Mouse (Mus musculus): ENCODE results near the gene Sh3bp1.
"Not testable (repeated sequence)": the region's sequence is repeated elsewhere in the genome, so short reads cannot be mapped to it uniquely, and the experiment has no call there.

The Sh3bp1 gene

DNA sequence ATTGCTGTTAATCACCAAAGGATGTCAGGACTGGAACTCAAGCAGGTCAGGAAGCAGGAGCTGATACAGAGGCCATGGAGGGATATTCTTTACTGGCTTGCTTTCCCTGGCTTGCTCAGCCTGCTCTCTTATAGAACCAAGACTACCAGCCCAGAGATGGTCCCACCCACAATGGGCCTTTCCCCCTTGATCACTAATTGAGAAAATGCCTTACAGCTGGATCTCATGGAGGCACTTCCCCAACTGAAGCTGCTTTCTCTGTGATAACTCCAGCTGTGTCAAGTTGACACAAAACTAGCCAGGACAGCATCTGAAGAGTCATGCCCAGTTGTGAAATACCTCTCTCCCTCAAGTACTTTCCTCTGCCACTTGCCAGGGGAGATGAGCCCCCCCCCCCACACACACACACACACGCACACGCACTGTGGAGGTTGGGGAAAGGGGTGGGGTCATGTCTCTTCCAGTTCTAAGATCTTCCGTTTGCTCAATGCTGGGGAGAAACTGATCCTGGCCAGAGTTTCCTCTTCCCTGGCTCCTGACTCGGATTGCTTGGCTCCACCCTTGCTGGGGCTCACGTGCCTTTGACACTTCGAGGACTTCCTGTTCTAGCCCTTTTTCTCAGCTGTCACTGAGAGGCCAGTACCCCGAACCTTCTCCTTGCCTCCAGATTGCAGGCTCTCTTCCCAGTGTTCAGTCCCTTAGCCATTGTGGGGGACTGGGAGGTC, 20.6 kb upstream of the Sh3bp1 start:
- not testable (repeated sequence) for DNase-seq

DNA sequence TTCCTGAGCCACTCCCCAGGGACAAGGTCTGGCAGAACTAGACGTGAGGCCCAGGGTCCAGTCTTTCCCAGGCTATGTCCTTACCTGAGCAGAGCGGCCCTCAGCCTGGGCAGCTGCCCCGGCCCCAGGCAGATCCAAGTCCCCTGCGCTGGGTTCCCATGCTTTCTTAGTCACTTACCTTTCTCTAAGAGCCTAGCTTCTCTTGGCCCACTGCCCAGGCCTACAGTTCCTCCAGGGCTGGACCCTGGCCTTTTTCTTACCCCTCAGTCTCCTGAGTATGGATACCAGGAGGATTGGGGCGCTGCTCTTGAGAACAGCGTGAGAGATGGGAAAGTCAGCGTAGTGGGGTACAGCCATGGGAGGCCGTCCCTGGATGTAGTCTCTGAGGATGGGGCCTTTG, 19.1 kb upstream of the Sh3bp1 start:
- DNase-seq, result no peak

DNA sequence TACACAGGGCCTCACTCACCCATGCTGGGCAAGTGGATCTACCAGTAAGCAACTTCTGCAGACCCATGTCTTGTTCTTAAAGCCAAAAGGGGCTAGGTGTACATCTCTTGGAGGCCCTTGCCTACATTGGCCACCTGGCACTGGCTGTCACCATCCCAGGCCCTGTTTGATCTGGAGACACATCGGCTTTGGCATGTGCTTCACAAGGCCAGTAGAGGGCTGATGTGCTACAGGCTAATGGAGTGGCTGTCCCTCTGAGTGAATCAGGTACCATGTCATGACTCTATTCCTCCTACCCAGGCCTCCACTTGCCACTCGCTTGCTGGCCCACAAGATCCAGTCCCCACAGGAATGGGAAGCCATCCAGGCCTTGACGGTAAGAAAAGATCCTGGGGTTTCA, 17.7 kb upstream of the Sh3bp1 start:
- no peak for DNase-seq

DNA sequence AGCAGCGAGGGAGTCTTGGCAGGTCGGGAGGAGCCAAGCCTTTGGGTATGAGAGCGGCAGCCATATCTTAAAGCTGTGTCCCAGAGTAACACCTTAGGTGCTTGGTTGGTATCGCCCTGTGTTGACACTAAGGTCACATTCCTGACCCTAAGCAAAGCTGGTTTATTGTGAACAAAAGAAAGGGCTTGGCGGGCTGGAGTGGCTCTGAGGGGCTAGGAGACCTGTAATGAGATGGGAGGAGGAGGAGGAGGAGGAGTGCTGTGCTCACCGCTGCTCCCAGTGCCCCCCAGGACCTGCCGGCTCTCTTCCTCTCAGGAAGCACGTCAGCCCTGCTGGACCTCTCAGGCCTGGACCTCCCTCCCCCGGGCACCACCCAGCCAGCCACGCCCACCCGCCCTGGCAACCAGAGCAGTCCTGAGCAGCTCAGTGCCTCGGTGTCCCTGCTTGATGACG, 10.1 kb upstream of the Sh3bp1 start:
- no peak for DNase-seq

DNA sequence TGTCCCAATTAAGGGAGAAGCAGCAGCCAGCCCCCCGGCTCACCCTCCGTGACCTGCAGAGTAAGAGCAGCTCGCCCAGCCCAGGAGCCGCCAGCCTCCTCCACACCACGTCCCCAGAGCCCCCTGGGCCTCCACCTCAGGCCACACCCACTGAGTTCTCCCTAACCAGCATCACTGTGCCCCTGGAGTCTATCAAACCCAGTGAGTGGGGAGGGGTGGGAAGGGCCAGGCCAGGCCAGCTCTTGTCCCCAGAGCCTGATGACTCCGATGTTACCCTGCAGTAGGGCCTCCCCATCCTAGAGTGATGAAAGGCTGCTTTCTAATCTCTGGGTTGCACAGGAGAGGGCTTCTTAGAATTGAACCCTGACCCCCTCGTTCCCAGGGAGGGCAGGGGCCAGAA, 7.1 kb upstream of the Sh3bp1 start:
- DNase-seq, result no peak

DNA sequence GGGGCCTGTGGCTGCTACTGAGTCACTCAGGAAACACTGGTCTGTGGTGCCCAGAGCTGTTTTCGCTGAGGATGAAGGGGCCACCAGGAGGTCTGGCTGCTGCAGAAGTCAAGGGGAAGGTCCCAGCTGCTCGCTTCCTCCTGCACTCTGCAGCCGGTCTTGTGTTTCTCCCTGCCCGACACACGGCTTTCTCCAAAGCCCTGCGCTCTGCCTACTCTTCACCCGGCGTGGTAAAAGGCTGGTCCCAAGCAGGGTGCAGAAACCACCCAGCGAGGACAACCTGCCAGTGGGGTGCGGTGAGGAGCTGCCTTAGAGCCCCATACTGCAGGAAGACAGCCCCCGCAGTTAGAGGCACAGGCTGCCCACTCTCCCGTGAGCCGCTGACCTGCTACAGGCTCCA, 4.8 kb upstream of the Sh3bp1 start:
- DNase-seq, result no peak

DNA sequence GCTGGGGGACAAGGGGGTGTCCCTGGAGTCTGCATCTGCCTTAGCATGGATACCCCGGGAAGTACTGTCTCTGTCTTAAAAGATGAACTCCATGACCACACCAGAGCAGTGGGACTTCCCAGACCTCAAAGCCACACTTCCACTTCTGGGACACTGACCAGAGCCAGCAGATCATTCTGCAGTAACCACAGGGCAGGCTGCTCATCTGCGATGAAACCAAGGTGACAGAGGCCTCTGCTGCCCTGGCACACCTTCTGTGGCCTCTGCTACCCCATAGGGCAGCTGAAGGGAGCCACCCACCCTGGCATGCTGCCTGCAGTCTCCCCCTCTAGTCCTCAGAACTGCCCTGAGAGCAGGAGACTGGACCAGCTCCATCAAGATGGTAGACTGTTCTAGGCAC, 3.8 kb upstream of the Sh3bp1 start:
- no peak for DNase-seq

DNA sequence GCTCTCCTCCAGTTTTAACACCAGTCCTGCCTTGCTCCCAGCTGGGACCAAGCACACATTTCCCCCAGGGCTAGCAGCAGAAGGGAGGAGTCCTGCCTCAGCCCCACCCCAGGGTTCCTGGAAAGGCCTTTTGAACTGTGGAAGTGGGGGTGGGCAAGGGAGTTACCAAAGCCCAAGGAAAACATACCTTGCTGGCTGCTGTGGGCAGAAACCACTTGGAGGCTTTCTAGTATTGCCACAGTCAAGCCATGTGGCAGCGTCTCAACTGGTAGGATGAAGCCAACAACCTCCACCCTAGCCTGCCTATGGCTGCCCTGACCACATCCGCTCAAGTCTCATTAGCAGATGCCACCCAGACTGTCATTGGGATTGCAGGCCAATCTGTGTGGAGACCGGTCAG, 3.4 kb upstream of the Sh3bp1 start:
- no peak for DNase-seq

DNA sequence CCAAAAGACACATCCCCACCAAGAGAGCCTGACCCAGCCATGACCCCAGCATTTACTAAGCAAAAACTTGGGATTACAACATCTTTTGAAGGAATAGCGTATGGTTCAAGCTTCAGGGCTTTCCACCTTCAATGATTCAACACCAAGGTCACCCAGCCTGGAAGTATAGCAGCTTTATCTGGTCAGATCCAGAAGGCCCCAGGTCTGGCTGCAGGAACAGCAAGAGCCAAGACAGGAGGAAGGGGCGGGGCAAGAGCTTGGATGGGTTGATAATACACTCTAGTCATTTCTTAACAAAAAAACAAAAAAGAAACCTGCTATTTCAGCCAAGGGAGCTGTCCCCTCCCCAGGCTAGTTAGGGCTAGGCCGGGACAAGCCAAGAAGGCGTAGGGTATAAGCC, 2.1 kb upstream of the Sh3bp1 start:
- DNase-seq, result no peak

DNA sequence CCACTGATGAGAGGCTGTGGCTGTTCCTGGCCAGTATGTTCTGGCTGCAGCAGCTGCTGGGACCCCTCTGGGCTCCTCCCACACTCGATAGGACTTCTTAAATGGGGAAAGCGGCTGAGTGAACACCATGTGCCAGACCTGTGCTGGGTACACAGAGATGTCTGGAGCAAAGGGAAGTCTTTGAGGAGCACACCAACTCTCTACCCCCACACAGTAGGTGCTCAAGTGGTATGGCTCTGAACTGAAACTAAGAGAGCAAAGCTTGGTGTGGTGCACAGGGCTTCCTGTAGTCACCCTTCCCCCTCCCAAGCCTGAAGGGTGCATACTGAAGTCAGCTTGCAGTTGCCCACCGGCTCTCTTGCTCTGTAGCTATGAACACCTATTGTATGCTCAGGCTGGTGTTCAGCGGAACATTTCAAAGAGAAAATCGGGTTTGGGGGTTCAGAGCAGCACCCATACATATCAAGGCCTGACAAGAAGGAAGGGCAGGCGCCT, 1.0 kb upstream of the Sh3bp1 start:
- DNase-seq, result no peak

DNA sequence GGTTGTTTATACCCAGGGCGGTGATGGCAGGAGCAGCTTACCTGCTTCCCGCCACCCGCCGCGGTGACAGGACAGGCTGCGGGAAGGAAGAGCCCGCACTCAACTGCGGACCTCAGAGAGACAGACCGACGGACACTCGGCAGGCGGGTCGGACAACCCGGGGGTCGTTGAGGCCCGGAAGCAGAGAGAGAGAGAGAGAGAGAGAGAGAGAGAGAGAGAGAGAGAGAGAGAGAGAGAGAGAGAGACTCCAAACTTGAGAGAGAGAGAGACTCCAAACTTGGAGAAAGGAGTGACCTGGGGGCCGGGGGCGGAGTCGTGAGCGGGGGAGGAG, 194 bp upstream of the Sh3bp1 start, which contains the start of gene Gm49510:
Gm49510 (plus strand) TSS at position 259 of the 331 bp plus-strand sequence.
- no peak for DNase-seq

DNA sequence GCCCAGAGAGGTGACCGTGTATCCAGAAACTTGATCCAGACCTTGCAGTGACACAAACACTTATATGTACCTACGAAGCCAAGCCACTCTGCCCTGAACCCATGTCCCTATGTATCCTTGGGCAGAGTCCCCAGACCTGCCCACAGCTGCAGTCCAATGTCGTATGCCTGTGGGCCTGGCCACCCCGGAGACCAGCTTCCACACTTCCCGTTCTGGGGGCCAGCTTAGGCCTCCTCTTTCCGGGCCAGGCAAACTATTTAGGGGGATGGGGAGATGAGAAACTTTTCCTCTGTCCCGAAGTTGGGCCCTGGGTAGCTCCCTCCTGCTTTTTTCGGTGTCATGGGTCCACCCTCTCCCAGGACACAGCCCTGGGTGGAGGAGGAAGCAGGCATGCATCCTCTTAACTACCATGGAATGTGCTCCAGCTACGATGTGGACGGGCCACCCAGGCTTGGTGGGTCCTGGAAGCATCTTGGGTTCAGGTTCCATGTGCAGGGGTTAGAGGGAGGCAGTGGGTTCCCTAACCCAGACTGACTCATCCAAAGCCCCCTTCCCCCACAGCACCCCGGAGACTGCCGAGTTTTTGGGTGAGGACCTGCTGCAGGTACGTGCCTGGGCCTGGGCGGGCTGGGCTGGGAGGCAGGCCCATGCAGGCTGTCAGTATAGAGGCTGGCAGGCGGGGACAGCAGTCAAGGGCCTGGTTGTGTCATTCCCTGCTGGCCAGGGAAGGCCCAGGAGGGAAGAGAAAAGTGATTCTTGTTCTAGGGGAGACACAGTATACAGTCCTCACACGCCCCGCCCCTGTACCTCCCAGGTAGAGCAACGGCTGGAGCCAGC, 1.2 kb downstream of the Sh3bp1 start:
- no peak for DNase-seq

DNA sequence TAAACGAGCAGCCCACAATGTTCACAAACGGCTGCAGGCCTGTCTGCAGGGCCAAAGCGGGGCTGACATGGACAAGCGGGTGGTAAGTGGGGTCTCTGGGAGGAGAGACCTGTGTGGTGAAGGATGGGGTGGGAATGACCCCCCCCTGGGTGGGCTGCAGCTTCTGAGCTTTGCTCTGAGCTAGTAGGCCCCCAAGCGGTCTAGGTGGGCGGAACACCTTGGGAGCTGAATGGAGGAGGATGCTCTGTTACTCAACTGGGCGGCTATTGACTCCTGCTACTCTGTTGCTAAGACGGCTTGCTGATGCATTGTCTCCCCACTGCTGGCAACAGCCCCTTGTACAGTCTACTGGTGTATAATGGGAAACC, 1.8 kb downstream of the Sh3bp1 start:
- DNase-seq, result no peak

DNA sequence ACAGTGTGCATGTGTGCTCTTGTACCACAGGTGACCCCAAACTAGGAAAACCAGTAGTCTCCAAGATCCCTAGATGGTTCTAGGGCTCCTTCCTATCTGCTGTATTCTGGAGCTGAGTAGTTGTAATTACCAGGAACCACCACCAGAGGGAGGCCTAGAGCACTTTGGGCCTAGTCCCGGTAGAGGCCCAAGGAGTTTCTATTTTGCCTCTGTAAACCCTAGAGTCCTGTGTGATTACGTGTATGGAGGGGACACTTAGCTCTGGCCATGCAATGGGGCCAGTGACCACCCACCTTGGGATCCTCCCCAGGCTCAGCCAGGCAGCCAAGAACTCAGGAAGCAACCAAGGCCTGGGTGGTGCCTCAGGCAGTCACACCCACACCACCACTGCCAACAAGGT, 3.7 kb downstream of the Sh3bp1 start:
- DNase-seq, result peak; percentile 84

DNA sequence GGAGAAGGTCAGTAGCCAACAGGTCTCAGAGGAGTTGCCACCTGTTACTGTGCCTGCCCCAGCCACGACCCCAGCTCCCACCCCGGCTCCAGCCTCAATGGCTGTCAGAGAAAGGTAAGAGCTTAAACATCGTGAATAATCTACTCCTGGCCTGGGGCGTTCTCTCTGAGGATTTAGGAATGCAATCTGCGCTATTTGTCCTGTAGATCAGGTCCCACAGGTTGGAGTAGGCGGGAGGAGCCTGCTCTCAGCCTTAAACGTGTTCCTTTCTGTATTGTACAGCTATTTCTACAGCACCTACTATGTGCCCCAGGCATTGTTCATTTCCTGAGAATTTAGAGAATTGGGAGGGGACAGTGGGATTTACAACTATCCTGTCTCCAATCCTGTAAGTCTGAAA, 8.8 kb downstream of the Sh3bp1 start:
- no peak for DNase-seq

DNA sequence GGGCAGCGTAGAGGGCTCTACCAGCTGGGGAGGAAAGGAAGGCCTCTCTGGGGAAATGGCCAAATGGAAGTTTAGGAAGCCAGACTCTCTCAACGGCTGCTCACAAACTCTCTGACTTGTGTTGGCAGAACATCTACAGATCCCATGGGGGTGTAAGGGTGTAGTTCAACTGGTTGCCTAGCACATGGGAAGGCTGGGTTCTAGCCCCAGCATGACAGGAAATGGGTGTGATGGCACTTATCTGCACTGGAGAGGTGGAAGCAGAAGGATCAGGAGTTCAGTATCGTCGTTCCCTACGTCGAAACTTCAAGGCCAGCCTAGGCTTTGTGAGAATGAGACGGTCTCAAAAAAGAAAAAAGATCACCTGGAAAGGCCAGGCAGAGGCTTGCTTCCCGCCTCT, 9.4 kb downstream of the Sh3bp1 start:
- DNase-seq, result no peak

DNA sequence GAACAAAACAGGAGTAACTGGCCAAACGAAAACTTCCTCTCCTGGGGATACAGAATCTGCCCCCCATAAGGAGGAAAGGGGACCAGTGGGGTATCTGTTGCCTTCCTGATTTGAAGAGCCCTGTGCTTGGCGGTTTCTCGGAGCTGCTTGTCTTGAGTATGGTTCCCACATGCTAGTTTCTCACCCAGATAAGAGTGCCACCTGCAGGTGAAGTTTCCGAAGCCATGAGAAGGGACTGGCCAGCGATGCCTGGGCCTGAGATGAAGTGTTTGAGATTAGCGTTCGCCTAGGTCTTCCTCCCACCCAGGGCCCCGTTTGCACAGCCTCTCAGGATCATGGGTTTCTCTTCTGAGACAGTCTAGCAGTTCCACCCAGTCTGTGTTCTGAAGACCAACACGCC, 12.5 kb downstream of the Sh3bp1 start:
- no peak for DNase-seq

DNA sequence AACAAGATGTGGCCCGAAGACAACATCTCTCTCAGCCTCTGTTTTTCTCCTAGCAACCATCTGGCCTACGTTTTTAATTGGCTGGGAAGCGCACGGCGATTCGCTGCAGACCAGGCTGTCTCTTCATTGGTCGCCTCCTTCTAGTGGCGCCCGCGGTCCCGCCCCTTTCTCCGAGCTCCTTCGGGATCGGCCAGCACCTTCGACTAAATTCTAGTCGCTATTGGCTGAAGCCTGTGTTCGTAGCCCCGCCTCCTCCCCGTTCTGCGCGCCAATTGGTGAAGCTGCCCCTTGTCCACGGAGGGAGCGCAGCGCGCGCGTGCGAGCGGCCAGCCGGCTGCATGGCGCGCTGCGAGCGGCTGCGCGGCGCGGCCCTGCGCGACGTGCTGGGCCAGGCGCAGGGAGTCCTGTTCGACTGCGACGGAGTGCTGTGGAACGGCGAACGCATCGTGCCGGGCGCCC, 14.1 kb downstream of the Sh3bp1 start, which contains the start of gene Pdxp:
Pdxp (plus strand) TSS at position 288 of the 459 bp plus-strand sequence.
- peak; percentile 96 for DNase-seq

DNA sequence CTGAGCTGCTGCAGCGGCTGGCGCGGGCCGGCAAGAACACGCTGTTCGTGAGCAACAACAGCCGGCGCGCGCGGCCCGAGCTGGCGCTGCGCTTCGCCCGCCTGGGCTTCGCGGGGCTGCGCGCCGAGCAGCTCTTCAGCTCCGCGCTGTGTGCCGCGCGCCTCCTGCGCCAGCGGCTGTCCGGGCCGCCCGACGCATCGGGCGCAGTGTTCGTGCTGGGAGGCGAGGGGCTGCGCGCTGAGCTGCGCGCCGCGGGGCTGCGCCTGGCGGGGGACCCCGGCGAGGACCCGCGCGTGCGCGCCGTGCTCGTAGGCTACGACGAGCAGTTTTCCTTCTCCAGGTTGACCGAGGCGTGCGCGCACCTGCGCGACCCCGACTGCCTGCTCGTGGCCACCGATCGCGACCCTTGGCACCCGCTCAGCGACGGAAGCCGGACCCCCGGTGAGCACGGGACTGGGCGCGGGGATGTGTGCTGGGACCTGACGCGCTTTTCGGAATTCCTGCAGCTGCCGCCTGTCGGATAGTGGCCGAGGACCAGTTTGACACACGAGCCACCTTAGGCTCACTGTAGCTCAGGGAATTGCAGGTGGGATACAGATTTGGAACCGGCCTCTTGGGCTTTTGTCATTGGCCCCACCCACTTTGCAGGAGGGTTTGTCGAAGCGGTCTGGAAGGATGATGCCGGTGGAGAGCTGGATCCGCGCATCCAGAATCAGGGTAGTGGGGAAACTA, 14.7 kb downstream of the Sh3bp1 start:
- DNase-seq, result peak; percentile 73

DNA sequence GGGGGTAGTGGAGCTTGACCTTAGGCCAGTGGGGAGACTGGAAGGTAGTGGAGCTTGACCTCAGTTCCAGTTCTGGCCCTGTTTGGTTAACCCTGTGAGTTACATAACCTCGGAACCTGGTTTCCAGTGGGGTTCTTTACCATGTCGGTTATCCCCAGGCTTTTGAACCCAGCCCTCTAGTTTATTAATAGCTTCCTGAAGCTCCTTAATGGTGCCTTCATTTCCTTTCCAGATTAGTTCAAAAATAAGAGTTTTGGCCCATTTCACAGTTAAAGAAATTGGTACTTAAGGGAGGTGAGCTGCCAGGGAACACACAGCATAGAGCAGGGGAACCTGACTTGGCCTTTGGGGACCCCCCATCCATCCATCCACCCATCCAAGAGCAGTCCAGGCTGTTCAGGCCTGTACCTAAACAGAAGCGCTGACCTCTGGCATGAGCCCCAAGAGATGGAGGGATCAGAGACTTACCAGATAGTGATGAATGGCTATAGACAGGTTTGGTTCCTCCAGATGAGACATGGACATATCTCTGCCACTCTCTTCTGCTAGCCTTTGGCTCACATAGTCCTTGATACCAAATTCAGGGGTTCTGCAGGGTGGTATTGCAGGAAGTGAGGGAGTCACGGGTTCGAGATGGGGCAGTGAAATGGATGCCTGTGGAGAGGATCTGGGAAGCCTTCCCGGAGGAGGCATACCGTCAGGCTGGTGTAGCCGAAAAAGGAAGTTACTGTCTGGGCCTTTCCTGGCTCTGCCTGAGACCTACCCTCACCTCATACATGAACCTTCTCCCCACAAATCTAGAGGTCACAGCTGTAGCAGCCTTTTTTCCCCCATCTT, 15.5 kb downstream of the Sh3bp1 start:
- DNase-seq, result no peak

DNA sequence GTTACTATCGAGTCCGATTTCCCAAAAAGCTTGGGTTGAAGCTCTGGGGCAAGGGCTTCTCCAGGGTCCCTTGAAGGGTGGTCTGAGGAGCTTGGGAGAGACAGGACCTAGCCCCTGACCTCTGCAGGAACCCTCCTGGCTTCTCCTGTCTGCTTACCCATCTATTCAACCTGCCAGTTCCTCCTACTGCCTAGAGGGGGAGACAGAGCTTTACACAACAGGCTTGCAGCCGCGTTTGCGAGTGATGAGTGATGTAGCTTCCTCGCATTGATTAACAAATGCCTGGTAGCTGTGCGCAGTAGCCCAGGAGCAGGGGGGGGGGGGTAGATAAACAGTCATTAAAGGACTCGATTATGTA, 16.1 kb downstream of the Sh3bp1 start:
- DNase-seq, result peak; percentile 59

DNA sequence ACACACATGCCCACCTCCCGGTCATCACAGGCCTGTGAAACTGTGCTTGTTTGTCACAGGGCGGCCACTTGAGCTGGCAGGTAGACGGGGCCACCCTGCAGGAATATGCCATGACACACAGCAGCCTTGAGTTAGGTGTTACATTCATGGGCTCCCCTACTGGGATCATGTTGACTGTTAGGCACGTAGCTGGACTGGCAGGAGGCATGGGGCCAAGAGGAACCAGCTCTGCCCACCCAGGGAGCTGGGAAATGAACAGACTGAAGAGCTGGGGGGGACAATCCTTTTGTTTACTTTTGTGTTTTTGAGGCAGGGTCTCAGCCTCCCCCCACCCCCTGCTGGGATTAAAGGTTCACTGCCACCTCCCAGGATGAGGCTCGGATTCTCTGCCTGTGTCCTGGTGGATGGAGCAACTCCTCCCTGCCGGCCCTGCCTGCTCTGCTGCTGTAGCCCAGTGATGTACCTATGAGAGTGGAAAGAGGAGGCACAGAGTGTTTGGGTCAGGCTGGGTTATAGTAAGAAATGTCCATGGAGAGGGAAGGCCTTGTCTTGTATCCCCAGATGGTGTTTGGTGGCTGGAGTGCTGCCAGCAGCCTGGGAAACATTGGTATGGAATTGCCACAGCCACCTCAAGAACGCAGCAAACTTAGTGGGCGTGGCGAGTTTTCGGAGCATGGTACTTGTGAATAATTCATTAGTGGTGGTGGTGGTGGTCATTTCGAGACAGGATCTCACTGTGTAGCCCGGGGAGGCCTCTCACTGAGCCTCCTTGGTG, 16.7 kb downstream of the Sh3bp1 start:
- peak; percentile 56 for DNase-seq

Data from right cerebral cortex, postnatal 4 days (tissue).